In the genomic region with DNA sequence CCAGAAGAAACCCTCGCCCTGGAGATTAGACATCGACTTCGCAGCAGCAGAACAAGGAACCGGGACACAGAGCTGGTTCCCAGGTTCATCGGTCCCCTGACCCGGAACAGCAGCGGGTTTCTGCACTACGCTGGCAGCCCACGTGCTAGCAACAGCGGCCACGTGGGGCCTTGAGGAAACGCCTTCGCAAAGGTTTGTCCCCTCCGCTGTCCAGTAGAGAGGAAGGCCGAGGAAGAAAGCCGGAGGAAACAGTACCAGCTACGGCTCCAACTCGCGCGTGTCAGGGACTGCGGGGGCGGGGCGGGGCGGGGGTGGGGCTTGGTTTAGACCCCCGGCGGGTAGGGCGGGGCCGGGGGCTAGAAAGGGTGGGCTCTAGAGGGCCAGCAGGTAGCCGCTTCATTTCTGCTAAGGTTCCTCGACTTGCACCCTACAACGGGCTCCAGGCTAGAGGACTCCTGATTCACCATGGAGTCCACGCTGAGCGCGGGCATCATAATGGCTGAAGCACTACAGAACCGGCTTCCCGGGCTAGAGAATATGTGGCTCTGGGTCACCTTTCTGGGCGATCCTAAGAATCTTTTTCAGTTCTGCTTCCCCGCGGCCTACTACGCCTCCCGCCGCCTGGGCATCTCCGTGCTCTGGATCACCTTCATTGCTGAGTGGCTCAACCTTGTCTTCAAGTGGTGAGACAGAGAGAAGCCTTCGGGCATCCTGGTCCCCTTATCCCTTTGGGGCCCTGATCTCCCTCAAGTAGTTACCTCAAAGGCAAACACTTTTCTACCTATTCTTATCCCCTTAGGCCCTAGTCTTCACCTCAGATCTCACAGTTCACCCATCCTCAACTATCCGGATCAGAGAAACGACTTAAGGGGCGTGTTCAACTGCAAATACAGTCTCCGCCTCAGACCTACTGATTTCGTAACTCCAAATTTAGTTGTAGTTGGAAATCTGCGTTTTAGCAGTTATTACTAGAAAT, we compare ENCODE assay signal across 8 mouse cellular contexts. TPM values are rescaled to one million over a fixed set of nuclear protein-coding genes. Genes with fewer than 3 reads are reported as not detected.
DNase-seq lines count a peak whose midpoint lies in the region; ATAC-seq and TF ChIP-seq lines count a peak whose summit lies in the region.

A gene (plus strand): TSS at position 160 of the 976 bp plus-strand sequence.

- H3K27ac ChIP-seq in embryonic facial prominence, embryonic 10.5 days (replicated peaks) = peak within 1 kb of the TSS; percentile 85
- H3K27ac ChIP-seq in intestine, postnatal 0 days (ENCODE audit: low read depth, low read length) = peak within 1 kb of the TSS; percentile 50
- H3K27ac ChIP-seq in midbrain, embryonic 10.5 days (replicated peaks) = peak within 1 kb of the TSS; percentile 85

- H3K9me3 ChIP-seq in embryonic facial prominence, embryonic 10.5 days = no peaks in the 10 kb centered on the region
- no peaks in the 10 kb centered on the region for H3K9me3 ChIP-seq in intestine, postnatal 0 days (ENCODE audit: control insufficient read depth)
- no peaks in the 10 kb centered on the region for H3K9me3 ChIP-seq in midbrain, embryonic 10.5 days (replicated peaks)

- H3K27me3 ChIP-seq in embryonic facial prominence, embryonic 10.5 days (replicated peaks; ENCODE audit: low read depth, poor library complexity, severe bottlenecking) = no peaks in the 10 kb centered on the region
- H3K27me3 ChIP-seq in intestine, postnatal 0 days (replicated peaks; ENCODE audit: control insufficient read depth, insufficient read depth, low read length) = no peaks in the 10 kb centered on the region
- no peaks in the 10 kb centered on the region for H3K27me3 ChIP-seq in midbrain, embryonic 10.5 days (ENCODE audit: low read depth, poor library complexity, severe bottlenecking)

- TF ChIP-seq CTCF in intestine, postnatal 0 days (IDR thresholded peaks at IDR 0.05; ENCODE audit: low read depth) = no peak

- H3K36me3 ChIP-seq in embryonic facial prominence, embryonic 10.5 days (replicated peaks) = peaks cover 31% of the 10 kb centered on the region
- H3K36me3 ChIP-seq in intestine, postnatal 0 days (ENCODE audit: control insufficient read depth, insufficient read depth) = peaks cover 17% of the 10 kb centered on the region; the same call in 1 of the 2 replicates
- peaks cover 30% of the 10 kb centered on the region for H3K36me3 ChIP-seq in midbrain, embryonic 10.5 days

- peak; percentile 76 for ATAC-seq in intestine, postnatal 0 days

- peak within 1 kb of the TSS; percentile 83 for H3K4me2 ChIP-seq in intestine, postnatal 0 days (replicated peaks; ENCODE audit: low read depth)

- DNase-seq in adrenal gland, postnatal 14 days = peak; percentile 95
- DNase-seq in embryonic facial prominence, embryonic 10.5 days (ENCODE audit: low spot score) = peak; percentile 91
- DNase-seq in gonadal fat pad, adult 2 months (ENCODE audit: low read depth) = peak; percentile 33
- DNase-seq in left cerebral cortex, postnatal 36 days (ENCODE audit: low spot score in 2 of 2) = peak; percentile 89 to 91
- peak; percentile 85 for DNase-seq in midbrain, embryonic 10.5 days (ENCODE audit: low spot score)
- DNase-seq in right cerebral cortex, postnatal 36 days (ENCODE audit: low spot score in 2 of 2) = peak; percentile 90 to 93
- DNase-seq in urinary bladder, postnatal 4 days (ENCODE audit: low spot score in 2 of 2) = peak; percentile 85 to 89

- intact Hi-C loops in left cerebral cortex, postnatal 36 days (cut with DNase I) = loop anchor here (5.0 kb wide), 1 partner anchor 38 kb away; no protein-coding TSS in a partner anchor

- 3% methylated on average over 50 of the region's 50 CpGs for WGBS in embryonic facial prominence, embryonic 10.5 days
- WGBS in intestine, postnatal 0 days = under 1% methylated on average over 49 of the region's 50 CpGs
- WGBS in midbrain, embryonic 10.5 days = 3% methylated on average over 50 of the region's 50 CpGs

- peak within 1 kb of the TSS; percentile 49 for H3K9ac ChIP-seq in intestine, postnatal 0 days (ENCODE audit: low read depth, low read length)

- H3K4me3 ChIP-seq in embryonic facial prominence, embryonic 10.5 days = peak within 1 kb of the TSS; percentile 76
- H3K4me3 ChIP-seq in intestine, postnatal 0 days (ENCODE audit: low read depth, low read length) = peak within 1 kb of the TSS; percentile 67
- peak within 1 kb of the TSS; percentile 75 for H3K4me3 ChIP-seq in midbrain, embryonic 10.5 days

- peaks cover 33% of the 10 kb centered on the region for H3K4me1 ChIP-seq in embryonic facial prominence, embryonic 10.5 days
- H3K4me1 ChIP-seq in intestine, postnatal 0 days (replicated peaks; ENCODE audit: control insufficient read depth, insufficient read depth, low read length) = no peaks in the 10 kb centered on the region
- peaks cover 30% of the 10 kb centered on the region for H3K4me1 ChIP-seq in midbrain, embryonic 10.5 days

RNA-seq across cellular contexts. Expression of the gene that starts here (rescaled TPM):
- 82.8 and 83.7 TPM in 2 replicates for total RNA-seq in adrenal gland, postnatal 14 days (2021)
- polyA plus RNA-seq in embryonic facial prominence, embryonic 10.5 days (2016; fragmentation: Nextera tagmentation; extraction: Ambion mirVana) = 38.2 and 39.6 TPM in 2 replicates
- polyA plus RNA-seq in gonadal fat pad, adult 2 months (2012; rRNA removed) = 130 and 136 TPM in 2 replicates
- 20.4 and 21.1 TPM in 2 replicates for polyA plus RNA-seq in intestine, postnatal 0 days (2015; fragmentation: Nextera tagmentation; extraction: Ambion mirVana)
- 10 to 100 TPM; 56.1 to 67.2 TPM for total RNA-seq in left cerebral cortex, postnatal 36 days (2021)
- polyA plus RNA-seq in midbrain, embryonic 10.5 days (2016; fragmentation: Nextera tagmentation; extraction: Ambion mirVana) = 39.1 and 41.5 TPM in 2 replicates

Comparison
In these comparisons a context has a peak if more than half of its experiments do, and no peak if none do; other contexts are left out.
1. Peak in every context shown above with its lines: DNase-seq, ATAC-seq, H3K4me3 ChIP-seq and H3K27ac ChIP-seq.
2. DNase-seq: peak in every context shown above with its lines; median percentile 95 in adrenal gland, postnatal 14 days; 92 in right cerebral cortex, postnatal 36 days; 91 in embryonic facial prominence, embryonic 10.5 days; 90 in left cerebral cortex, postnatal 36 days; 87 in urinary bladder, postnatal 4 days; 85 in midbrain, embryonic 10.5 days; 33 in gonadal fat pad, adult 2 months.